Mouse (Mus musculus) cerebellum, adult 2 months (tissue): ENCODE data around the gene Meaf6. TPM values are rescaled to one million over a fixed set of nuclear protein-coding genes. Genes with fewer than 3 reads are reported as not detected.

ENCODE experiments used
- DNase-seq, 2 experiments: peaks; one replicate each; pipeline ENCODE4 v3.0.0; 2021
- H3K27ac ChIP-seq: fragments of 200-500 bp; 2 replicates; pipeline ENCODE4 v1.5.1; 2012; ENCODE audit warnings: low read length, control low read depth, inconsistent platforms; ENCODE audit not compliant: insufficient read depth
- H3K27me3 ChIP-seq: fragments of 200-500 bp; 2 replicates; pipeline ENCODE4 v1.6.1; 2012; ENCODE audit warnings: inconsistent platforms, mild to moderate bottlenecking, low read length, moderate library complexity; ENCODE audit not compliant: control insufficient read depth, insufficient read depth
- H3K4me1 ChIP-seq: fragments of 200-500 bp; 2 replicates; pipeline ENCODE4 v1.6.1; 2011; ENCODE audit warnings: low read length; ENCODE audit not compliant: control insufficient read depth, insufficient read depth
- H3K4me3 ChIP-seq: fragments of 200-500 bp; replicated peaks from 2 replicates; pipeline ENCODE3; 2011; ENCODE audit warnings: mild to moderate bottlenecking, low read depth, low read length, control low read depth; ENCODE audit not compliant: insufficient read depth
- CTCF ChIP-seq: fragments of 200-500 bp; IDR thresholded peaks from 2 replicates; pipeline ENCODE4 v1.5.1; 2011; ENCODE audit warnings: low read depth, mild to moderate bottlenecking, control low read depth, low read length, moderate library complexity, borderline replicate concordance; ENCODE audit not compliant: insufficient read depth
- POLR2A ChIP-seq: fragments of 200-500 bp; IDR thresholded peaks from 2 replicates; pipeline ENCODE4 v1.6.1; 2011; ENCODE audit warnings: low read length, control low read depth, borderline replicate concordance; ENCODE audit not compliant: insufficient read depth
- WGBS: fragments of 180-500 bp; shearing (Covaris S2); methylation state at CpG from one replicate; pipeline ENCODE4 v1.1.7; 2018; 5-methylcytosine and 5-hydroxymethylcytosine counted together
- polyA plus RNA-seq: library from polyadenylated mRNA; depleted of rRNA; stranded (reverse); fragments of >200 nt; gene quantifications from 2 replicates; pipeline ENCODE4 v1.2.3, GENCODE M21; 2012

Gene Meaf6
- polyA plus RNA-seq, 1 experiment, result 94.2 TPM

GRCm38 (mm10) chr4:125126186-125126585 lies 41.3 kb downstream of the Meaf6 start:
- DNase-seq, result no peak
- TF ChIP-seq POLR2A (no peak), CTCF (no peak)
- no peaks in the 10 kb centered on the region for H3K27me3 ChIP-seq
- WGBS, result 96% methylated on average over 3 of the region's 3 CpGs
- H3K27ac ChIP-seq, result no peak overlapping the region
- no peak overlapping the region for H3K4me3 ChIP-seq
- H3K4me1 ChIP-seq, result no peaks in the 10 kb centered on the region; the same call in 1 of the 2 replicates

DNA sequence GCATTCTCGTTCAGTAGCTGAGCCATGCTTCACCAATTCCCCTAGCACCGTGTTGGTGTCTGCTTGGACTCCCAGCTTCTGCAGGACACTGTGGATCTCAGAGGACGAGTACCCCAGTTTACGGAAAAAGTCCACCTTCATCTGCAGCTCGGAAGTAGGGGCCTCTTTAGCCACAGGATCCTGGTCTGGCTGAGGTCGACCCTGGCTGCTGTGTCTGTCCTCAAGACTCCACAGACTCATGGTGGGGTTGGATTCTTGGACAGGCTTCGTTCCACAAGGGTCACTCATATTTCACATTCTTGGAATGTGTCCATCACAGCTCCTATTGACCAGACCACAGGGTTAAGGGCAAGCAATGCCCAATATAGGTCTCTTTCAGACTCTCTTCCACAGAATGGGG lies 41.8 kb downstream of the Meaf6 start:
- Histone ChIP-seq H3K27ac (no peak overlapping the region), H3K4me3 (no peak overlapping the region), H3K27me3 (no peaks in the 10 kb centered on the region), H3K4me1 (no peaks in the 10 kb centered on the region; the same call in 1 of the 2 replicates)
- TF ChIP-seq CTCF, result no peak
- TF ChIP-seq POLR2A, result no peak
- WGBS, result 75% methylated on average over 7 of the region's 7 CpGs
- no peak for DNase-seq

GRCm38 (mm10) chr4:125127305-125128084 lies 42.6 kb downstream of the Meaf6 start, which contains the start of gene Zc3h12a:
TSS of gene Zc3h12a (minus strand) at chr4:125127840.
- TF ChIP-seq POLR2A (no peak), CTCF (no peak)
- peak; percentile 59 to 62 for DNase-seq
- Histone ChIP-seq H3K4me1 (no peaks in the 10 kb centered on the region; the same call in 1 of the 2 replicates), H3K27ac (no peak within 1 kb of the TSS), H3K4me3 (peak within 1 kb of the TSS; percentile 49), H3K27me3 (no peaks in the 10 kb centered on the region)
- WGBS, result 1% methylated on average over 62 of the region's 62 CpGs

GRCm38 (mm10) chr4:125131493-125131892 lies 46.6 kb downstream of the Meaf6 start:
- H3K4me3 ChIP-seq, result no peak overlapping the region
- no peak for TF ChIP-seq CTCF
- TF ChIP-seq POLR2A, result no peak
- DNase-seq, result no peak
- H3K27ac ChIP-seq, result no peak overlapping the region
- H3K27me3 ChIP-seq, result no peaks in the 10 kb centered on the region
- no peaks in the 10 kb centered on the region for H3K4me1 ChIP-seq
- 68% methylated on average over 4 of the region's 4 CpGs for WGBS

GRCm38 (mm10) chr4:125132394-125132793 lies 47.5 kb downstream of the Meaf6 start:
- 22% methylated on average over 5 of the region's 5 CpGs for WGBS
- no peak for DNase-seq
- Histone ChIP-seq H3K27ac (no peak overlapping the region), H3K4me1 (no peaks in the 10 kb centered on the region), H3K27me3 (no peaks in the 10 kb centered on the region), H3K4me3 (no peak overlapping the region)
- peak; percentile 58 for TF ChIP-seq CTCF
- TF ChIP-seq POLR2A, result no peak

DNA sequence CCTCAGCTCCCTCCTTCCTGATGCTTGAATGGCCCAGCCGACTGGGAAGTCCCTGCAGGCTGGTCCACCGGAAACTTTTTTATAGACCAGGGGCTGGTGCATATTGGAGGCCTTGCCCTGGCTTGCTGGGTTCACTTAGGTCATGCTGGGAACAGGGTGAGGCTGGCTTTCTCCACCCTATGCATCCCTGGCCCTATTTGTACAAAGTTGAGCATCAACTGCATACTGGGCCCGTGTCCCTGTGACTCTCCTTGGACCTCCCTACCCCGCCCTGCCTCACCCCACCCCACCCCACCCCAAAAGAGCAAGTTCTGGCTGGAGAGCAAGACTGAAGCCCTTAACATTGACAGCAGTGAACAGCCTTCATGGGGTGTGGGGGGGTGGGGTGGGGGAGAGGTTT lies 49.3 kb downstream of the Meaf6 start:
- Histone ChIP-seq H3K27me3 (no peaks in the 10 kb centered on the region), H3K4me1 (no peaks in the 10 kb centered on the region), H3K4me3 (no peak overlapping the region), H3K27ac (no peak overlapping the region)
- TF ChIP-seq POLR2A, result no peak
- no peak for TF ChIP-seq CTCF
- DNase-seq, result no peak
- WGBS, result 94% methylated on average over 4 of the region's 4 CpGs

- Histone ChIP-seq H3K4me3 (no peak overlapping the region), H3K27me3 (no peaks in the 10 kb centered on the region), H3K4me1 (no peaks in the 10 kb centered on the region), H3K27ac (no peak overlapping the region)
- no peak for TF ChIP-seq POLR2A
- TF ChIP-seq CTCF, result no peak
- WGBS, result 67% methylated on average over 5 of the region's 5 CpGs
- DNase-seq, result no peak
Measured at GRCm38 (mm10) chr4:125134631-125135030, 49.7 kb downstream of the Meaf6 start.

DNA sequence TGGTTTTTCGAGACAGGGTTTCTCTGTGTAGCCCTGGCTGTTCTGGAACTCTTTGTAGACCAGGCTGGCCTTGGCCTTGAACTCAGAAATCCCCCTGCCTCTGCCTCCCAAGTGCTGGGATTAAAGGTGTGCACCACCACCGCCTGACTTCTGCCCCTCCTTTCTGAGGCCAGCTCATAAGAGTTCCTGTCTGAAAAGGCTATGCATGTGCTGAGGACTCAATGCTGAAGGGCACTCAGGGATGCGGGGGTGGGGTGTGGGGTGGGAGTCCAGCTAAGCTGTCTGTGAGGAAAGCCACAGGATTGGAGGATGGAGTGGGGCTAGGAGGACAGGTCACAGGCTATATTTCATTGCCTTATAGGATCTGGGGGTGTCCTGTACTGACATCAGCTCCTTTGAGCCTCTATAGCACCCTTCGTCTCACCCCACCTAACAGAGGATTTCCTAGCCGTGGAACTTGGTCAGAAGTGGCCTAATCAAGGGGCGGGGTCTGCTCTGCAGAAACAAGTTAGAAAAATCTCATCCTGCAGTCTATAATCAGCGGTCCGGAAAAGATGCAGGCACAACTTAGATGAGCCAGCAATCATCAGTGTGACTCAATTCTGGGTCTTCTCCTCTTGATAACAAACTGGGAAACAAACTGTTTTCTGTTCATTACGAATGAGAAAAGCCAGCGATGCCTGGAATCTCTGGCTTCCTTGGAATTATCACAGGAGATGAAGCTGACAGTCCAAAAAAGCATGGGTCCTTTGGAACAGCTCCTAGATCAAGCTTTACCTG lies 50.3 kb downstream of the Meaf6 start:
- H3K4me1 ChIP-seq, result no peaks in the 10 kb centered on the region
- no peaks in the 10 kb centered on the region for H3K27me3 ChIP-seq
- no peak for DNase-seq
- H3K27ac ChIP-seq, result no peak overlapping the region
- no peak for TF ChIP-seq CTCF
- no peak for TF ChIP-seq POLR2A
- no peak overlapping the region for H3K4me3 ChIP-seq
- 78% methylated on average over 10 of the region's 10 CpGs for WGBS
